Mouse (Mus musculus) thymus, adult 2 months (tissue): ENCODE measurements around the gene Rrn3.
"Not testable (repeated sequence)": the region's sequence is repeated elsewhere in the genome, so short reads cannot be mapped to it uniquely, and the experiment has no call there.

Source experiments
- CTCF ChIP-seq: fragments of 200-500 bp; IDR thresholded peaks from 2 replicates; pipeline ENCODE4 v1.5.1; 2012; ENCODE audit warnings: mild to moderate bottlenecking, control low read depth, low read length, moderate library complexity, borderline replicate concordance; ENCODE audit not compliant: control insufficient read depth, poor library complexity, insufficient read depth; ENCODE audit errors: extremely low read depth
- POLR2A ChIP-seq: fragments of 200-500 bp; IDR thresholded peaks from 2 replicates; pipeline ENCODE4 v1.6.1; 2012; ENCODE audit warnings: mild to moderate bottlenecking, low read length, control low read depth, moderate library complexity; ENCODE audit not compliant: control insufficient read depth, poor library complexity, insufficient read depth; ENCODE audit errors: extremely low read depth

- TF ChIP-seq CTCF, POLR2A: not testable (repeated sequence)
Measured at GRCm38 (mm10) chr16:13774011-13774410, 6.5 kb upstream of the Rrn3 start.
